Mouse (Mus musculus) G1E (cell line): ENCODE data around the gene Smyd5. TPM values are rescaled to one million over a fixed set of nuclear protein-coding genes. Genes with fewer than 3 reads are reported as not detected.

Experiments
- ATAC-seq: 2 replicates; pipeline ENCODE4 v1.8.0; 2016; ENCODE audit warnings: mild to moderate bottlenecking; ENCODE audit not compliant: insufficient number of reproducible peaks, poor library complexity, low FRiP score, severe bottlenecking; ENCODE audit errors: extremely low read depth
- DNase-seq: peaks from one replicate; pipeline ENCODE4 v3.0.0; 2012; ENCODE audit warnings: low spot score
- H3K27me3 ChIP-seq: 2 replicates; pipeline ENCODE4 v1.6.1; 2012; ENCODE audit warnings: mild to moderate bottlenecking, low read length, inconsistent platforms; ENCODE audit not compliant: insufficient read depth
- H3K36me3 ChIP-seq: replicated peaks from 2 replicates; pipeline ENCODE3; 2012; ENCODE audit warnings: mild to moderate bottlenecking, inconsistent platforms
- H3K4me1 ChIP-seq: 2 replicates; pipeline ENCODE4 v1.6.1; 2012; ENCODE audit warnings: low read depth, low read length, inconsistent platforms, mixed read lengths; ENCODE audit not compliant: insufficient read depth
- H3K4me3 ChIP-seq: 2 replicates; pipeline ENCODE4 v1.5.1; 2012; ENCODE audit warnings: low read depth, mild to moderate bottlenecking, inconsistent platforms, low read length, moderate library complexity, mixed read lengths
- H3K9me3 ChIP-seq: replicated peaks from 2 replicates; pipeline ENCODE4 v1.6.1; 2012; ENCODE audit warnings: inconsistent platforms
- CTCF ChIP-seq: IDR thresholded peaks from 2 replicates; pipeline ENCODE4 v1.5.1; 2012; ENCODE audit warnings: low read depth, low read length, inconsistent platforms, mixed read lengths
- GATA1 ChIP-seq: IDR thresholded peaks from 2 replicates; pipeline ENCODE4 v1.6.1; 2012; ENCODE audit warnings: borderline replicate concordance, low read length, inconsistent platforms, mixed read lengths
- GATA2 ChIP-seq: IDR thresholded peaks from 2 replicates; pipeline ENCODE4 v1.6.1; 2012; ENCODE audit warnings: low read depth, low read length, inconsistent platforms, borderline replicate concordance
- POLR2AphosphoS5 ChIP-seq: IDR thresholded peaks from 2 replicates; pipeline ENCODE4 v1.6.1; 2012; ENCODE audit warnings: low read depth, low read length, inconsistent platforms; ENCODE audit not compliant: insufficient replicate concordance
- TAL1 ChIP-seq: conservative IDR thresholded peaks from 2 replicates; pipeline ENCODE4 v1.6.1; 2012; ENCODE audit warnings: low read depth, low read length, inconsistent platforms, mixed read lengths
- polyA plus RNA-seq: library from polyadenylated mRNA; stranded (reverse); fragments of >175 nt; gene quantifications from 2 replicates; pipeline ENCODE4 v1.2.3, GENCODE M21; 2012
- total RNA-seq, 2 experiments: library from RNA; stranded (forward) in 1 of 2; stranded (reverse) in 1 of 2; fragments of 200-1000 nt in 1 of 2; fragments of >200 nt in 1 of 2; fragmentation: Nextera tagmentation in 1 of 2; gene quantifications; 2 replicates each; pipeline ENCODE4 v1.2.3; 2014 to 2017

Smyd5 gene
- total and polyA plus RNA-seq, 3 experiments, result 33.1 to 36.7 (median 35.9) TPM

GRCm38 (mm10) chr6:85485738-85486137, 53.9 kb downstream of the Smyd5 start:
- Histone ChIP-seq H3K4me1 (no peaks in the 10 kb centered on the region), H3K9me3 (peaks cover 12% of the 10 kb centered on the region), H3K4me3 (no peak overlapping the region), H3K36me3 (no peaks in the 10 kb centered on the region), H3K27me3 (peaks cover 9% of the 10 kb centered on the region; the same call in 1 of the 2 replicates)
- DNase-seq, result no peak
- TF ChIP-seq GATA1, result no peak
- no peak for TF ChIP-seq GATA2
- no peak for TF ChIP-seq POLR2AphosphoS5
- no peak for TF ChIP-seq TAL1
- TF ChIP-seq CTCF, result no peak
- ATAC-seq, result no peak

GRCm38 (mm10) chr6:85488510-85488909, 56.7 kb downstream of the Smyd5 start:
- no peak for TF ChIP-seq GATA2
- no peak for TF ChIP-seq TAL1
- no peak for TF ChIP-seq CTCF
- no peak for TF ChIP-seq POLR2AphosphoS5
- no peak for TF ChIP-seq GATA1
- Histone ChIP-seq H3K27me3 (peaks cover 6% of the 10 kb centered on the region; the same call in 1 of the 2 replicates), H3K4me3 (no peak overlapping the region), H3K4me1 (no peaks in the 10 kb centered on the region), H3K9me3 (peaks cover 8% of the 10 kb centered on the region), H3K36me3 (no peaks in the 10 kb centered on the region)
- no peak for ATAC-seq
- no peak for DNase-seq

- DNase-seq (no peak), ATAC-seq (no peak)
- Histone ChIP-seq H3K4me1 (no peaks in the 10 kb centered on the region), H3K9me3 (no peaks in the 10 kb centered on the region), H3K4me3 (no peak overlapping the region), H3K36me3 (no peaks in the 10 kb centered on the region), H3K27me3 (0 out of 2 replicates have a peak, but pooled peaks cover 3% of the 10 kb centered on the region)
- TF ChIP-seq CTCF, result no peak
- TF ChIP-seq GATA2, result no peak
- no peak for TF ChIP-seq GATA1
- no peak for TF ChIP-seq POLR2AphosphoS5
- TF ChIP-seq TAL1, result no peak
Measured at GRCm38 (mm10) chr6:85489717-85490116, 57.9 kb downstream of the Smyd5 start.

- H3K36me3 ChIP-seq, result no peaks in the 10 kb centered on the region
- no peaks in the 10 kb centered on the region for H3K4me1 ChIP-seq
- ATAC-seq (no peak), DNase-seq (no peak)
- 0 out of 2 replicates have a peak, but pooled peaks cover 3% of the 10 kb centered on the region for H3K27me3 ChIP-seq
- H3K4me3 ChIP-seq, result no peak overlapping the region
- no peaks in the 10 kb centered on the region for H3K9me3 ChIP-seq
- TF ChIP-seq GATA2 (no peak), CTCF (no peak), GATA1 (no peak), POLR2AphosphoS5 (no peak), TAL1 (no peak)
Measured at GRCm38 (mm10) chr6:85490252-85490651, 58.5 kb downstream of the Smyd5 start.

GRCm38 (mm10) chr6:85491606-85492005, 59.8 kb downstream of the Smyd5 start:
- Histone ChIP-seq H3K4me3 (no peak overlapping the region), H3K36me3 (no peaks in the 10 kb centered on the region), H3K9me3 (no peaks in the 10 kb centered on the region), H3K4me1 (no peaks in the 10 kb centered on the region), H3K27me3 (0 out of 2 replicates have a peak, but pooled peaks cover 3% of the 10 kb centered on the region)
- no peak for ATAC-seq
- TF ChIP-seq TAL1, result no peak
- DNase-seq, result no peak

Other genes starting within 250 kb of the Smyd5 start
- gene Emx1, start 244.6 kb upstream of the Smyd5 start, total RNA-seq (2014; fragmentation: Nextera tagmentation), result not detected in 2 replicates
- not detected in 2 replicates for gene Emx1, start 244.6 kb upstream of the Smyd5 start, total RNA-seq (2017)
- gene Emx1, start 244.6 kb upstream of the Smyd5 start, polyA plus RNA-seq, result not detected in 2 replicates
- not detected in 2 replicates for gene Sfxn5, start 98.6 kb upstream of the Smyd5 start, total RNA-seq (2014; fragmentation: Nextera tagmentation)
- gene Sfxn5, start 98.6 kb upstream of the Smyd5 start, total RNA-seq (2017), result 0.12 and 0.38 TPM in 2 replicates
- gene Sfxn5, start 98.6 kb upstream of the Smyd5 start, polyA plus RNA-seq, result 0.04 TPM in 1 of 2 replicates, not detected in the other
- gene Rab11fip5, start 57.4 kb upstream of the Smyd5 start, total RNA-seq (2014; fragmentation: Nextera tagmentation), result not detected in 2 replicates
- gene Rab11fip5, start 57.4 kb upstream of the Smyd5 start, total RNA-seq (2017), result 0.27 TPM in 1 of 2 replicates, not detected in the other
- not detected in 2 replicates for gene Rab11fip5, start 57.4 kb upstream of the Smyd5 start, polyA plus RNA-seq
- gene Noto, start 8.1 kb upstream of the Smyd5 start, total RNA-seq (2014; fragmentation: Nextera tagmentation), result not detected in 2 replicates
- 0.11 TPM in 1 of 2 replicates, not detected in the other for gene Noto, start 8.1 kb upstream of the Smyd5 start, total RNA-seq (2017)
- gene Noto, start 8.1 kb upstream of the Smyd5 start, polyA plus RNA-seq, result not detected in 2 replicates
- gene Cct7, start 19.5 kb downstream of the Smyd5 start, total RNA-seq (2014; fragmentation: Nextera tagmentation), result 221 and 228 TPM in 2 replicates
- 281 and 287 TPM in 2 replicates for gene Cct7, start 19.5 kb downstream of the Smyd5 start, total RNA-seq (2017)
- gene Cct7, start 19.5 kb downstream of the Smyd5 start, polyA plus RNA-seq, result 56.6 and 84.3 TPM in 2 replicates
- 18.0 and 27.5 TPM in 2 replicates for gene Pradc1, start 20.0 kb downstream of the Smyd5 start, total RNA-seq (2014; fragmentation: Nextera tagmentation)
- gene Pradc1, start 20.0 kb downstream of the Smyd5 start, total RNA-seq (2017), result 11.9 and 14.5 TPM in 2 replicates
- gene Pradc1, start 20.0 kb downstream of the Smyd5 start, polyA plus RNA-seq, result 31.8 and 45.1 TPM in 2 replicates
- not detected in 2 replicates for gene Fbxo41, start 71.0 kb downstream of the Smyd5 start, total RNA-seq (2014; fragmentation: Nextera tagmentation)
- gene Fbxo41, start 71.0 kb downstream of the Smyd5 start, total RNA-seq (2017), result under 0.01 and 0.05 TPM in 2 replicates
- not detected in 2 replicates for gene Fbxo41, start 71.0 kb downstream of the Smyd5 start, polyA plus RNA-seq
- gene Egr4, start 81.6 kb downstream of the Smyd5 start, total RNA-seq (2014; fragmentation: Nextera tagmentation), result not detected in 2 replicates
- gene Egr4, start 81.6 kb downstream of the Smyd5 start, total RNA-seq (2017), result not detected in 2 replicates
- not detected in 2 replicates for gene Egr4, start 81.6 kb downstream of the Smyd5 start, polyA plus RNA-seq
- 39.3 and 41.7 TPM in 2 replicates for gene Alms1, start 155.5 kb downstream of the Smyd5 start, total RNA-seq (2014; fragmentation: Nextera tagmentation)
- gene Alms1, start 155.5 kb downstream of the Smyd5 start, total RNA-seq (2017), result 16.0 and 19.7 TPM in 2 replicates
- 1.3 and 1.6 TPM in 2 replicates for gene Alms1, start 155.5 kb downstream of the Smyd5 start, polyA plus RNA-seq